Mouse (Mus musculus) heart, postnatal 0 days (tissue): ENCODE measurements around the gene Ttc16. TPM values are rescaled to one million over a fixed set of nuclear protein-coding genes. Genes with fewer than 3 reads are reported as not detected.

Experiments
- ATAC-seq: fragments of 200-750 bp; cut with Nextera tagmentation; 2 replicates; pipeline ENCODE4 v1.8.0; 2017; ENCODE audit warnings: low read depth, moderate number of reproducible peaks, moderate library complexity; ENCODE audit not compliant: insufficient read depth
- DNase-seq: peaks from one replicate; pipeline ENCODE4 v3.0.0-alpha.2; 2016; ENCODE audit warnings: low spot score
- H3K27ac ChIP-seq: fragments of 300-500 bp; sonication (generic); 2 replicates; pipeline ENCODE4 v1.5.1; 2014; ENCODE audit warnings: low read depth, mild to moderate bottlenecking
- H3K27me3 ChIP-seq: fragments of 300-500 bp; sonication (generic); 2 replicates; pipeline ENCODE4 v1.6.1; 2014; ENCODE audit warnings: low read length, mixed read lengths; ENCODE audit not compliant: control insufficient read depth, insufficient read depth
- H3K36me3 ChIP-seq: fragments of 300-500 bp; sonication (generic); replicated peaks from 2 replicates; pipeline ENCODE4 v1.6.1; 2014; ENCODE audit warnings: low read length, mixed read lengths; ENCODE audit not compliant: control insufficient read depth, insufficient read depth
- H3K4me1 ChIP-seq: fragments of 300-500 bp; sonication (generic); 2 replicates; pipeline ENCODE4 v1.6.1; 2014; ENCODE audit warnings: antibody characterized with exemption; ENCODE audit not compliant: control insufficient read depth, insufficient read depth
- H3K4me2 ChIP-seq: fragments of 300-500 bp; sonication (generic); 2 replicates; pipeline ENCODE4 v1.6.1; 2014; ENCODE audit warnings: low read depth, mild to moderate bottlenecking, low read length, moderate library complexity
- H3K4me3 ChIP-seq: fragments of 300-500 bp; sonication (generic); 2 replicates; pipeline ENCODE4 v1.5.1; 2014; ENCODE audit warnings: low read depth, low read length
- H3K9ac ChIP-seq: fragments of 300-500 bp; sonication (generic); replicated peaks from 2 replicates; pipeline ENCODE4 v1.6.1; 2014; ENCODE audit warnings: low read depth, low read length, mixed read lengths
- H3K9me3 ChIP-seq: fragments of 300-500 bp; sonication (generic); replicated peaks from 2 replicates; pipeline ENCODE4 v1.6.1; 2016; ENCODE audit warnings: low read length; ENCODE audit not compliant: control insufficient read depth
- CTCF ChIP-seq: IDR thresholded peaks from 2 replicates; pipeline ENCODE4 v1.5.1; 2016; ENCODE audit warnings: antibody characterized with exemption, control low read depth, low read depth
- EP300 ChIP-seq: IDR thresholded peaks from 2 replicates; pipeline ENCODE4 v1.6.1; 2016; ENCODE audit warnings: antibody characterized with exemption, low read depth
- WGBS: fragments of 180-500 bp; shearing (Covaris S2); extraction: QIAGEN DNeasy Blood & Tissue Kit; methylation state at CpG from one replicate; pipeline ENCODE4 v1.1.7; 2014; 5-methylcytosine and 5-hydroxymethylcytosine counted together
- polyA plus RNA-seq: library from polyadenylated mRNA; unstranded; fragments of >200 nt; fragmentation: Nextera tagmentation; extraction: Ambion mirVana; gene quantifications from 2 replicates; pipeline ENCODE4 v1.2.1, GENCODE M21; 2015
- total RNA-seq: library from RNA; depleted of rRNA; stranded (reverse); fragments of >200 nt; gene quantifications from 2 replicates; pipeline ENCODE4 v1.2.3, GENCODE M21; 2014; ENCODE audit warnings: low replicate concordance

The Ttc16 gene
- total and polyA plus RNA-seq, 2 experiments from 2014 or later = 0.08 TPM; not detected in 1

- H3K4me3 ChIP-seq = peak overlapping the region; percentile 41
- peaks cover 13% of the 10 kb centered on the region for H3K36me3 ChIP-seq
- peak overlapping the region; percentile 66 for H3K4me2 ChIP-seq
- H3K27me3 ChIP-seq = peaks cover 20% of the 10 kb centered on the region
- H3K4me1 ChIP-seq = peaks cover 8% of the 10 kb centered on the region; the same call in 1 of the 2 replicates
- peak; percentile 18; the same call in 1 of the 2 replicates for ATAC-seq
- H3K9ac ChIP-seq = 0 out of 2 replicates have a peak overlapping the region, but pooled peaks have one; percentile 3
- H3K27ac ChIP-seq = no peak overlapping the region
- WGBS = 18% methylated on average over 36 of the region's 58 CpGs
- peak; percentile 9 for DNase-seq
- H3K9me3 ChIP-seq = no peaks in the 10 kb centered on the region
- TF ChIP-seq CTCF = no peak
- TF ChIP-seq EP300 = no peak
Observed at GRCm38 (mm10) chr2:32741273-32742172, 33.9 kb downstream of the Ttc16 start.

- DNase-seq (no peak), ATAC-seq (no peak)
- TF ChIP-seq CTCF = no peak
- TF ChIP-seq EP300 = no peak
- Histone ChIP-seq H3K4me3 (peak within 1 kb of the TSS; percentile 41), H3K4me1 (peaks cover 8% of the 10 kb centered on the region; the same call in 1 of the 2 replicates), H3K4me2 (peak within 1 kb of the TSS; percentile 66), H3K9ac (0 out of 2 replicates have a peak within 1 kb of the TSS, but pooled peaks have one; percentile 3), H3K27me3 (peaks cover 20% of the 10 kb centered on the region), H3K27ac (no peak within 1 kb of the TSS), H3K9me3 (no peaks in the 10 kb centered on the region), H3K36me3 (peaks cover 9% of the 10 kb centered on the region)
- 18% methylated on average over 10 of the region's 11 CpGs for WGBS
Observed at GRCm38 (mm10) chr2:32740916-32741272, 34.5 kb downstream of the Ttc16 start, which contains the start of gene 6330409D20Rik. Gene 6330409D20Rik, minus strand, starts transcription at chr2:32741016.

GRCm38 (mm10) chr2:32739311-32739710, 36.1 kb downstream of the Ttc16 start:
- Histone ChIP-seq H3K4me1 (peaks cover 8% of the 10 kb centered on the region), H3K36me3 (no peaks in the 10 kb centered on the region; the same call in 1 of the 2 replicates), H3K4me2 (no peak overlapping the region), H3K27ac (no peak overlapping the region), H3K9me3 (no peaks in the 10 kb centered on the region), H3K4me3 (no peak overlapping the region), H3K27me3 (peaks cover 20% of the 10 kb centered on the region), H3K9ac (no peak overlapping the region)
- TF ChIP-seq CTCF (no peak), EP300 (no peak)
- no peak for ATAC-seq
- 68% methylated on average over 4 of the region's 4 CpGs for WGBS
- no peak for DNase-seq

GRCm38 (mm10) chr2:32737008-32737407, 38.4 kb downstream of the Ttc16 start:
- Histone ChIP-seq H3K4me1 (peaks cover 8% of the 10 kb centered on the region), H3K4me2 (no peak overlapping the region), H3K9me3 (no peaks in the 10 kb centered on the region), H3K9ac (no peak overlapping the region), H3K4me3 (no peak overlapping the region), H3K36me3 (no peaks in the 10 kb centered on the region; the same call in 1 of the 2 replicates), H3K27me3 (peaks cover 11% of the 10 kb centered on the region), H3K27ac (peak overlapping the region; percentile 87)
- DNase-seq = no peak
- 46% methylated on average over 6 of the region's 6 CpGs for WGBS
- ATAC-seq = no peak
- TF ChIP-seq EP300 (no peak), CTCF (no peak)

- no peaks in the 10 kb centered on the region for H3K9me3 ChIP-seq
- H3K27me3 ChIP-seq = peaks cover 5% of the 10 kb centered on the region
- H3K36me3 ChIP-seq = no peaks in the 10 kb centered on the region; the same call in 1 of the 2 replicates
- no peak for ATAC-seq
- peak overlapping the region; percentile 87 for H3K27ac ChIP-seq
- H3K9ac ChIP-seq = no peak overlapping the region
- H3K4me1 ChIP-seq = peaks cover 5% of the 10 kb centered on the region
- H3K4me3 ChIP-seq = no peak overlapping the region
- TF ChIP-seq EP300 = no peak
- no peak for TF ChIP-seq CTCF
- 39% methylated on average over 3 of the region's 3 CpGs for WGBS
- no peak overlapping the region for H3K4me2 ChIP-seq
- no peak for DNase-seq
Observed at GRCm38 (mm10) chr2:32736306-32736829, 39.1 kb downstream of the Ttc16 start.
